Mouse (Mus musculus) liver, embryonic 15.5 days (tissue): ENCODE data around the gene Ascl5. TPM values are rescaled to one million over a fixed set of nuclear protein-coding genes. Genes with fewer than 3 reads are reported as not detected.

ENCODE experiments used
- ATAC-seq: fragments of 200-750 bp; cut with Nextera tagmentation; 2 replicates; pipeline ENCODE4 v1.8.0; 2017; ENCODE audit warnings: moderate number of reproducible peaks, mild to moderate bottlenecking, moderate library complexity; ENCODE audit not compliant: insufficient read depth
- H3K27ac ChIP-seq: fragments of 300-500 bp; sonication (generic); replicated peaks from 2 replicates; pipeline ENCODE4 v1.5.1; 2015; ENCODE audit warnings: mild to moderate bottlenecking, inconsistent platforms
- H3K27me3 ChIP-seq: fragments of 300-500 bp; sonication (generic); 2 replicates; pipeline ENCODE4 v1.6.1; 2015; ENCODE audit warnings: mild to moderate bottlenecking, inconsistent platforms
- H3K36me3 ChIP-seq: fragments of 300-500 bp; sonication (generic); replicated peaks from 2 replicates; pipeline ENCODE4 v1.6.1; 2015; ENCODE audit warnings: moderate library complexity, mild to moderate bottlenecking, inconsistent platforms
- H3K4me1 ChIP-seq: fragments of 300-500 bp; sonication (generic); replicated peaks from 2 replicates; pipeline ENCODE4 v1.6.1; 2015; ENCODE audit warnings: inconsistent platforms
- H3K4me2 ChIP-seq: fragments of 300-500 bp; sonication (generic); 2 replicates; pipeline ENCODE4 v1.6.1; 2015; ENCODE audit warnings: moderate library complexity, mild to moderate bottlenecking, inconsistent platforms
- H3K4me3 ChIP-seq: fragments of 300-500 bp; sonication (generic); replicated peaks from 2 replicates; pipeline ENCODE4 v1.5.1; 2015; ENCODE audit warnings: mild to moderate bottlenecking, inconsistent platforms
- H3K9ac ChIP-seq: fragments of 300-500 bp; sonication (generic); 2 replicates; pipeline ENCODE4 v1.6.1; 2015; ENCODE audit warnings: moderate library complexity, mild to moderate bottlenecking, inconsistent platforms
- H3K9me3 ChIP-seq: fragments of 300-500 bp; sonication (generic); replicated peaks from 2 replicates; pipeline ENCODE4 v1.6.1; 2016; ENCODE audit warnings: inconsistent platforms
- WGBS: fragments of 180-500 bp; shearing (Covaris S2); methylation state at CpG from one replicate; pipeline ENCODE4 v1.1.7; 2015; ENCODE audit warnings: mixed read lengths; ENCODE audit not compliant: insufficient replicate concordance; 5-methylcytosine and 5-hydroxymethylcytosine counted together
- polyA plus RNA-seq: library from polyadenylated mRNA; unstranded; fragments of >200 nt; fragmentation: Nextera tagmentation; extraction: Ambion mirVana; gene quantifications from 2 replicates; pipeline ENCODE4 v1.2.1, GENCODE M21; 2015

Gene Ascl5
- polyA plus RNA-seq, 1 experiment from 2014 or later, result not detected

DNA sequence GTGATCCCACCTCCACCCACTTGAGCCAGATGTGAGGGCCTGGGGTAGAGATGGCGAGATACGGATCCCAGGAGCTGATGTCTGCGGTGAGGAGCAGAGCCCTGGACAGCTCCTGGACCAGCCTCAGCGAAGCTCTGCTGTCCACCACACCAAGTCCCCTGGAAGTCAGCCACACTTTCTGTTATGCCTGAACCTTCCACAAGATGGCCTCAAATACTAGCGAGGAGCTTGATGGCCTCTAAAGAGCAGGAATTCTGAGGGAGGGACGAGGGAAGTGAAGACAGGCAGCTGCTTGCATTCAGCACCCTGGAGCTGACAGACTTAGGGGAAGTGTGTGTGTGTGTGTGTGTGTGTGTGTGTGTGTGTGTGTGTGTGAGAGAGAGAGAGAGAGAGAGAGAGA is 861 bp downstream of the Ascl5 start:
- Histone ChIP-seq H3K4me1 (peaks cover 10% of the 10 kb centered on the region), H3K4me3 (no peak overlapping the region), H3K9me3 (no peaks in the 10 kb centered on the region), H3K36me3 (no peaks in the 10 kb centered on the region), H3K27ac (no peak overlapping the region), H3K4me2 (no peak overlapping the region), H3K27me3 (peaks cover 78% of the 10 kb centered on the region), H3K9ac (no peak overlapping the region)
- ATAC-seq, result no peak
- WGBS, result under 1% methylated on average over 6 of the region's 6 CpGs

DNA sequence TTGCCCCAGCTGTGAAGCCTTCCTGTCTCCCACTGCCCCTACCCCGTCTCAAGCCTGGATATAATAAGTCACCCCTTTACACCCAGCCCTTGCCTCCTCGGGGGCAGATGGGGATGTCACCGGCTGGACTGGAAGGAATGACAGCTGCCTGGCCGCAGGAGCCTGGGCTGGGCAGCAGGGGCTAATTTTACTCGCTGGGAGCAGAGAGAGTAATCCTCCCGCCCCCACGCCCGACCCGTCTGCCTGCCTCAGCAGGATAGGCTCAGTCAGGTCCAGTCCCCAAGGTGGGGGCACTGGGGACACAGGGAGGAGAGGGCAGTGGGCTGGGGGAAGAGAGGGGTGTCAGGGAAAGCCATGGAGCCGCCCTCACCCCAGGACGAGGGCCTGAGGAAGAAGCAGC is 1.9 kb downstream of the Ascl5 start, which contains the start of gene Cacna1s:
Gene Cacna1s, plus strand, starts transcription at position 204 of the 400 bp plus-strand sequence.
- Histone ChIP-seq H3K4me3 (no peak within 1 kb of the TSS), H3K9me3 (no peaks in the 10 kb centered on the region), H3K4me1 (peaks cover 10% of the 10 kb centered on the region), H3K9ac (no peak within 1 kb of the TSS), H3K27me3 (peaks cover 67% of the 10 kb centered on the region), H3K27ac (no peak within 1 kb of the TSS), H3K36me3 (no peaks in the 10 kb centered on the region), H3K4me2 (no peak within 1 kb of the TSS)
- no peak for ATAC-seq
- 40% methylated on average over 11 of the region's 11 CpGs for WGBS

GRCm38 (mm10) chr1:136055771-136056170 is 5.2 kb downstream of the Ascl5 start:
- Histone ChIP-seq H3K9me3 (no peaks in the 10 kb centered on the region), H3K27me3 (peaks cover 37% of the 10 kb centered on the region), H3K4me1 (peaks cover 6% of the 10 kb centered on the region), H3K4me2 (no peak overlapping the region), H3K9ac (no peak overlapping the region), H3K27ac (no peak overlapping the region), H3K4me3 (no peak overlapping the region), H3K36me3 (no peaks in the 10 kb centered on the region)
- ATAC-seq, result no peak
- WGBS, result 56% methylated on average over 3 of the region's 3 CpGs

DNA sequence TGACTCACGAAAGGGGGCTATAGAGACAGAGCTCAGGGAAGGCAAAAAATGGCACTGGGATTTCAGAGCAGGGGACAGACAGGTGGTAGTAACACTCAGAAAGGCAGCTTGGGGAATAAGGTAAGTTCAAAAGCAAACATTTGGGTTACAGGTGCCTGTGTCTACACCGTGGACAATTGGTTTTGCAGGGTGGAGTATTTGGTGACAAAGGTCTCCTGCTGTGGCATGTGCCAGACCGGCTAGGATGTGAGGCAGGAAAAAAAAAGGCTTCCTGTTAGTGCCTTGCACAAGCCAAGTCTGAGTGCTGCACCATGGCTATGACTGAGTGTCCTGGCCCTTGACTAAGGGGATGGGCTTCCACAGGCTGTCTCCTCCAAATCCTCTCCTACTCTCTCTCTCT is 8.0 kb downstream of the Ascl5 start:
- Histone ChIP-seq H3K4me1 (no peaks in the 10 kb centered on the region), H3K9me3 (no peaks in the 10 kb centered on the region), H3K9ac (no peak overlapping the region), H3K4me3 (no peak overlapping the region), H3K27me3 (peaks cover 9% of the 10 kb centered on the region), H3K27ac (no peak overlapping the region), H3K4me2 (no peak overlapping the region), H3K36me3 (no peaks in the 10 kb centered on the region)
- WGBS, result 29% methylated on average over 3 of the region's 3 CpGs
- no peak for ATAC-seq

DNA sequence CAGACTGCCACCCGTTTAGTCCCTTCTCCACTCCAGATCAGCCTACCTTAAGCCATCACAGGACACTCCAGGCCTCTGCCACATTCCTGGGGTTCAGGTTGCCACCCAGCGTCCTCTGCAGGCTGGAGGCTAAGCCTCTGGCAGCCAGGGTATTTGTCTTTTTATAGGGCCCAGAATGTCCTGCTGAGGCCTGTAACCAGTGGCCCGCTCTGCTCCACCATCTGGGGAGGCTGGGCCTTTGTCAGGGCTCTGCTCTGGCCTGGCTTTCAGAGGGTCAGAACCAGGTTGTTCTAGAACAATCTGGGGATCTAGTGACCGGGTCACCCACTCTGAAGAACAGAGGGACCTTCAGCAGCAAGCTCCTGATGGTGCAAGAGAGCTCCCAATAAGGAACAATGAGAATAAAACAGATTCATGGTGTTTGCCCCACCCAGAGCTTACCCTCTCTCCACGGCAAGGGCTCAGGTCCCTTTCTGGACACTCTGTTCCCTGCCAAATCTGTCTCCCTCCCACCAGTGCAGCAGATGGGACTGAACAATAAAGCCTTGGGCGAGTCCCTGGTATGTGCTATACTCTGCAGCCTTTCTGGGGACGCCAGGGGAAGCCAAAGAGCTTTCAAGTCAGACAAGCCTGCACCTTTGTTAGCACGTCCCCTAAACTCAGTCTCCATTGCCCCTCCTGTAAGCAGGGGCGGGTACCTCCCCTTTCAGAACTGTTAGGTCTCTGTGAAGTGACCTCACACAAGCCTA is 10.6 kb downstream of the Ascl5 start:
- H3K4me3 ChIP-seq, result no peak overlapping the region
- no peak overlapping the region for H3K9ac ChIP-seq
- no peak overlapping the region for H3K27ac ChIP-seq
- WGBS, result 47% methylated on average over 9 of the region's 9 CpGs
- H3K4me2 ChIP-seq, result no peak overlapping the region
- no peak for ATAC-seq
- H3K4me1 ChIP-seq, result no peaks in the 10 kb centered on the region
- H3K27me3 ChIP-seq, result peaks cover 3% of the 10 kb centered on the region; the same call in 1 of the 2 replicates
- no peaks in the 10 kb centered on the region for H3K9me3 ChIP-seq
- H3K36me3 ChIP-seq, result no peaks in the 10 kb centered on the region

DNA sequence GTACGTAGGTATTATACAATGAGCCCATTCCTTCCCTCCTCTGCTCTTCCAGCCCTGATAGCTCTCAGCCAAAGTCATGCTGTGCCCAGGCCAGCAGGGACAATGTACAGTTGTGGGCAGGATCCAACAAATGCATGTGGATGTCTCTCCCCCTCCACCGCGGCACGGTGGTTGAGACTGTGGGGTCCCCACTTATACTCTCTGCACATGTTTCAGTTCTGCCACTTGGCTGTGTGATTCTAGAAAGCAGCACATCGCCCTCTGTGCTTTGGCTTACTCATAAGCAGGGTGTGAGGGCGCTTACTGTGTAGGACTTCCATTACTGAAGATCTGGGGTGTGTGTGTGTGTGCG is 11.2 kb downstream of the Ascl5 start:
- Histone ChIP-seq H3K9ac (no peak overlapping the region), H3K4me2 (no peak overlapping the region)
- 84% methylated on average over 7 of the region's 7 CpGs for WGBS

DNA sequence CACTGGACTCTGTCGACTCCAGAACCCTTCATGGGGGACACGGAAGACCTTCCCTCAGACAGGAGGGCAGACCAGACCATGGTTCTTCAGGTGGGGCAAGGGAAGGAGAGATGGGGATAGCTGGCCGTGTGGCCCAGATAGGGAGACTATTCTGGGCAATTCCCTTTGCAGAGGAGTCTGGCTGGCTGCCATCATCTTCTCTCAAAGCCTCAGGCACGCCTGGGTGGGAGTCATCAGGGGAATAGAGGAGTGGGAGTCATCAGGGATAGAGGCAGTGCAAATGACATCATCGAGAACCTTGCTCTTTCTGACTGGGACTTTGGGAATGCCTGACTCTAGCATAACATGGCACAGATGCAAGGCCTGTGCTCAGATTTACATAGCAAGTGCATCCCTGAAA is 13.4 kb downstream of the Ascl5 start:
- no peak overlapping the region for H3K4me3 ChIP-seq
- no peak for ATAC-seq
- H3K9me3 ChIP-seq, result no peaks in the 10 kb centered on the region
- H3K9ac ChIP-seq, result no peak overlapping the region
- WGBS, result 45% methylated on average over 5 of the region's 5 CpGs
- H3K27me3 ChIP-seq, result peaks cover 12% of the 10 kb centered on the region
- no peaks in the 10 kb centered on the region for H3K36me3 ChIP-seq
- no peaks in the 10 kb centered on the region for H3K4me1 ChIP-seq
- no peak overlapping the region for H3K4me2 ChIP-seq
- no peak overlapping the region for H3K27ac ChIP-seq

More for the DNA sequence above, 11.2 kb downstream of the Ascl5 start:
- no peaks in the 10 kb centered on the region for H3K4me1 ChIP-seq
- H3K36me3 ChIP-seq, result no peaks in the 10 kb centered on the region
- H3K9me3 ChIP-seq, result no peaks in the 10 kb centered on the region
- H3K27ac ChIP-seq, result no peak overlapping the region
- H3K4me3 ChIP-seq, result no peak overlapping the region
- ATAC-seq, result no peak
- H3K27me3 ChIP-seq, result peaks cover 3% of the 10 kb centered on the region; the same call in 1 of the 2 replicates

GRCm38 (mm10) chr1:136066621-136067020 is 16.0 kb downstream of the Ascl5 start:
- ATAC-seq, result no peak
- Histone ChIP-seq H3K27me3 (peaks cover 10% of the 10 kb centered on the region), H3K27ac (no peak overlapping the region), H3K4me3 (no peak overlapping the region), H3K4me1 (no peaks in the 10 kb centered on the region), H3K9ac (no peak overlapping the region), H3K4me2 (no peak overlapping the region), H3K9me3 (no peaks in the 10 kb centered on the region), H3K36me3 (no peaks in the 10 kb centered on the region)
- 21% methylated on average over 1 of the region's 1 CpGs for WGBS

DNA sequence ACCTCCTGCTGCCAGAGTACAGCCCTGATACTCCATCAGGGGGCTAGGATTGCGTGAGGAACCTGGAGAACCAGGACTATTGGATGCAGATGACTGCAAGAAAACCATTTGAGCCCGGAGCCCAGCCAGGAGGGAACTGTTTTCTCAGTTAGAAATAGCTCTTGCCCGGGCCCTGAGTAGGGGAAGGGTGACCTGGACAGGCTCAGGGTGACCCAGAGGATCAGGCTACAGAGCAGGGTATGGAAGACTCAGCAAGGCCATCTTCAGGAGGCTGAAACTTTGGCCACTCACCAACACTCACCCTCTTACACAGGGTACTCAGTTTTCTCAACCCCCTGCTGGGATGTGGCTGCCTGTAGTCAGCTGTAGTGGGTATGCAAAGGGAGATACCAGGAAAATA is 17.0 kb downstream of the Ascl5 start:
- Histone ChIP-seq H3K9ac (no peak overlapping the region), H3K36me3 (no peaks in the 10 kb centered on the region), H3K27ac (no peak overlapping the region), H3K9me3 (no peaks in the 10 kb centered on the region), H3K27me3 (peaks cover 10% of the 10 kb centered on the region), H3K4me1 (no peaks in the 10 kb centered on the region), H3K4me3 (no peak overlapping the region), H3K4me2 (no peak overlapping the region)
- 30% methylated on average over 3 of the region's 3 CpGs for WGBS
- no peak for ATAC-seq

DNA sequence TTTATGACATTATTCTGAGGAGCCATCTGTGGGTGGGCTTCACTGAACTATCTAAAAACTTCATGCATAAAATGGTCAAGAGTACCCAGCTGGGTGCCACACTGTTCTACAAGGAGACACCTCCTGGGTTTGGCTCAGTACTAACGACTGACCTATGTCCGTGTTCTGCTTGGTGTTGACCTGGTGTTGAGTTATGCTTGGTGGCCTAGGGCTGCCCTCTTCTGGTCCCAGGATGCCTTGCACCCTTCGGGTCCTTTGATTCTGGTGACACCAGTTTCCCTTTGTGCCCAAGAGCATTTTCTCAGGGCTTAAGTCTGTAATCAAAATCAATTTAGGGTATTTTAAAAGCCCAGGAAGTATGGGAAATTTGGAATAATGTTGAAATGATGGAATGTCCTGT is 25.5 kb downstream of the Ascl5 start:
- no peaks in the 10 kb centered on the region for H3K9me3 ChIP-seq
- H3K27me3 ChIP-seq, result peaks cover 20% of the 10 kb centered on the region
- H3K36me3 ChIP-seq, result no peaks in the 10 kb centered on the region

DNA sequence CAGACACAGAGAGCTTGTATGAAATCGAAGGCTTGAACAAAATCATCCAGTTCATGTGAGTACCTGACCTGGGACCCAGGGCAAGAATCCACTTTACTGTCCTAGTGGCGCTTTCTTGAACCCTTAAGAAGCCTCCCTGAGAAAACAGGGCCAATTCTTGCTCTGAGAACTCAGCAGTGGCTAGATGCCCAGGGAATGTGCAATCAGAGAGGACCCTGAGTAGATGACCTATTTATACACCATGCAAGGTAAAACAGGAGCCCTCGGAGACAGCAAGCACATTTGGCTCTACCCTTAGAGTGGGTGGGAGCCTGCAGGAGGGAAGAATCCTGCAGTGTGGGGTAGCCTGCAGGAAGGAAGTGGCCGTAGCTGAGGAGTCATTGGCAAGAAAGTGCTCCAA is 27.1 kb downstream of the Ascl5 start:
- no peaks in the 10 kb centered on the region for H3K36me3 ChIP-seq
- H3K4me1 ChIP-seq, result no peaks in the 10 kb centered on the region
- H3K27ac ChIP-seq, result no peak overlapping the region
- no peak overlapping the region for H3K4me2 ChIP-seq
- no peak overlapping the region for H3K4me3 ChIP-seq
- ATAC-seq, result no peak
- H3K9me3 ChIP-seq, result no peaks in the 10 kb centered on the region
- H3K27me3 ChIP-seq, result peaks cover 20% of the 10 kb centered on the region
- 42% methylated on average over 4 of the region's 4 CpGs for WGBS
- no peak overlapping the region for H3K9ac ChIP-seq

More for the DNA sequence above, 25.5 kb downstream of the Ascl5 start:
- H3K27ac ChIP-seq, result no peak overlapping the region
- no peak for ATAC-seq
- H3K4me2 ChIP-seq, result no peak overlapping the region
- H3K9ac ChIP-seq, result no peak overlapping the region
- no peaks in the 10 kb centered on the region for H3K4me1 ChIP-seq
- WGBS, result 6% methylated on average over 3 of the region's 3 CpGs
- H3K4me3 ChIP-seq, result no peak overlapping the region

GRCm38 (mm10) chr1:136081161-136081560 is 30.6 kb downstream of the Ascl5 start:
- Histone ChIP-seq H3K4me1 (no peaks in the 10 kb centered on the region), H3K9ac (no peak overlapping the region), H3K36me3 (no peaks in the 10 kb centered on the region), H3K9me3 (no peaks in the 10 kb centered on the region), H3K4me3 (no peak overlapping the region), H3K27me3 (peaks cover 11% of the 10 kb centered on the region), H3K4me2 (no peak overlapping the region), H3K27ac (no peak overlapping the region)
- 67% methylated on average over 1 of the region's 1 CpGs for WGBS
- no peak for ATAC-seq
